Mouse (Mus musculus) right cerebral cortex, postnatal 14 days (tissue): Measurements from ENCODE around the gene Phf12.

ENCODE experiments used
- DNase-seq: peaks from one replicate; pipeline ENCODE4 v3.0.0; 2022

Gene Phf12

DNA sequence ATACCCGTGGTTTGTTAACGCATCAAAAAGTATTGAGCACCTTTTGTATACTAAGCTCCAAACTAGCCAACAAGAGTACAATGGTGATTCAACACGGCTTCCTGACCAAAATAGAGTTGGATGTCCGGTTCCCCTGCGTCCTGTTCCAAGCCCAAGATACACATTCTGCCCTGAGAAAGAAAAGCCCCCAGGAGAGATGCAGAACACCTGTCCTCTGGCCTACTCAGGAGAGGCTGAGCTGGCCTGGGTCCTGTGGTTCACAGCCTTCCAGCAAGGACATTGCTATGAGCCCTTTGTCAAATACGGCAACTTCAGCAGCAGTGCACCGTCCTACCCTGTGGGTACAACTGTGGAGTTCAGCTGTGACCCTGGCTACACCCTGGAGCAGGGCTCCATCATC lies 9.0 kb upstream of the Phf12 start:
- DNase-seq: no peak

GRCm38 (mm10) chr11:77974325-77974724 lies 8.2 kb upstream of the Phf12 start:
- no peak for DNase-seq

- no peak for DNase-seq
Observed at GRCm38 (mm10) chr11:77975873-77976272, 6.7 kb upstream of the Phf12 start.

DNA sequence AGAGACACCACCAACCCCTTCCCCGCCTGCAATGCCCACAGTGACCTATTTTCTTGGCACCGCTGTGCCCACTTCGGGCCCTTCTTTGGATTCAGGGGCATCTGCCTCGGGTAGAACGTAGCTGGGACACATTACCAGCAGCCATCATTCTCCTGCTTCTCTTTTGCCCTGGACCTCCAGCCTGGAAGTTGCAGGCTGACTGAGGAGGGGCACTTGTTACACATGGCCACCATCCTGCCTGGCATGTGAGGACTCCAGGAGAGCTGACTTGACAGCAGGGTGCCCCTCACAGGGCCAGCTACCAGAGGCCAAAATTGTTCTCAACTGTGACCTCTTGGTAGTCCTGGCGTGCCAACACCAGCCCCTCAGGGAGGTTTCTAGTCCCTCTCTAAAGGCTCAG lies 4.4 kb upstream of the Phf12 start:
- no peak for DNase-seq

DNA sequence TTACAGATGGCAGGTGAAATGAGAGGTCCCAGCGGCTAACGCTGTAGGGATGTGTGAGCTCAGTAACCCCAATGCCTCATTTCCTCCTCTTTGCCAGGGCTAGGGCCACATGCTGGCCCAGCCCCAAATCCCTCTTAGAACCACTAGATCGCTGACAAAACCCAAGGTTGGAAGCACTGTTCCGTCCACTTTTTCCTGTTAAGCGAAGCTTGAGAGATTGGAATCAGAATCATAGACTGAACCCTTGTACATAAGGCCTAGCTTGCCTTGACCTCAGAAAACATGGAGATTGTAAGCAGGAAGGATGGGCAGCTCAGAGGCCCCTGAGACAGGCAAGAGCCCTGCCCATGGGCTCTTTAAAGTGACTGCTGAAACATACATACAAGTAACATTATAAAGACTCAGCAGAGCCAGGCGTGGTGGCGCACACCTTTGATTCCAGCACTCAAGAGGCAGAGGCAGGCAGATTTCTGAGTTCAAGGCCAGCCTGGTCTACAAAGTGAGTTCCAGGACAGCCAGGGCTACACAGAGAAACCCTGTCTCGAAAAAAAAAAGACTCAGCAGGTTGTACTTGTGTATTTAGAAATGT lies 3.2 kb upstream of the Phf12 start:
- DNase-seq: no peak

DNA sequence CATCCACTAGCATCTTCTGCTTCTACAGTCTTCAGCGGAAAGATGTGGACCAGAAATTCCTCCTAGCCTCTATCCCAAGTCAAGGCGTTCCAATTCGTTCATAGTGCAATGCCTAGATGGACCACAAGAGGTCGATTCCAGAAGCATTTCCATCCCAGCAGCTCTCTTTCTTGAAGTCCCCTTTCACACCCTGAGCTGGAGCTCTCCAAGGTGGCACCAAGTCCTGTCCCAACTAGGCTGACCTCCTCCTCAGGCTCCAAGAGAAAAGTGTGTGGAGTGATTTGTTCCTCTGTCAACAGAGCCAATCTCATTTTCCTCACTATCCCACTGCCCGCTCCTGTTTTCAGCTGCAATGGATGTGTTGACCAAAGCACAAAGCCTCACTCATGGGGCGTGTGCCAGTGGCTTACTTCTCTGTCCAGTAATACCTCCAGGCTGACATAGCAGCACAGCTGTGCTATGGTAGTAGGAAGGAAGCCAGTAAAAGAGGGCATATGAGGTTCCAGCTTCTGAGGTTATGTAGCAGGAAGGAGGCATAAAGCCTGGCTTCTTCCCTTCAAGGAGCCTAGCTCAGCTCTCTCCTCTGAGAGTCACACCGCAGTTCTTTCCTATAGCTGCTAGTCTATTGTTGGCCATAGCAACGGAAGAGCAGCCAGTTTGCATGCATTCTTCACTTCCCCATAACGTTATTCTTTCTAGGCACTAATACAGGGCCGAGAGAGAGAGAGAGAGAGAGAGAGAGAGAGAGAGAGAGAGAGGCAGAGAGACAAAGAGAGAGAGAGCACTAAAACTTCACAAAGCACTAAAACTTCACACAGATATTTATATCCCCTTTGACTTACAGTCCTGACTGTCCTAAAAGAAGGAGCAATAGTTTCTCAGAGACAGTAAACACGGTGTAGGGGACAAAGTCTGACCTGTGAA lies 2.0 kb upstream of the Phf12 start:
- no peak for DNase-seq

- peak; percentile 87 for DNase-seq
Observed at GRCm38 (mm10) chr11:77981609-77982440, 729 bp upstream of the Phf12 start.

DNA sequence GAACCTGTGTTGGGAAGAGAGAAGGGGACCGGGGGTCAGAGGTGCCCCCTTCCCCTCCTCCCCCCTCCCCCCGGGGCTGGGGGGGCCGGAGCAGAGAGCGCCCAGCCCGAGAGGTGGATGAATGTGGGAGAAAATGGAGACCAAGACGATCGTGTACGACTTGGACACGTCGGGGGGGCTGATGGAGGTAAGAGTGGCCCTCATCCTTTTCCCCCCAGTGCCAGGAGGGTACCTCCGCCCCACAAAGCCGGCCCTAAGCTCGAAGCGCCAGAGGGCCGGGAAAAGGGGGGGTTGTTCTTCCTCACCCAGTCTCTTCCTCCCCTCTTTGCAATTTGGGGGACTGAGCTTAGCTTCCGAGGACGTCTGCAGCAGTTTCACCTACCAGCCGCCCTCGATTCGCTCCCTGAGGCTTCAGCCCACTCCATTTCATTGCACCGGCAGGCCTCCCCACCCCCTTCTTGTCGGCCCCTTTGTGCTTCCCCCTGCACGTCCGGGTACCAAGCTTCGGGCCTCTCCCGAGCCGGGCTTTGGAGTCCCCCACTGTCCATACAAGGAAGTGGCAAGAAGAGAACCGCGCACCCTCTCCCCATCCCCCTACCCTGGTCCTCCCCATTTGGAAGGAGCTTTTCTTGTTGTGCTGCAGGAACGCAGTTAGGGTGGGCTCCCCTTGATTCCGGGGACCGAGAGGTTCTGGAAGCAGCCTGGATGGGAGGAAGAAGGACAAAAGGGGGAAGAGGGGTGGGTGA lies 810 bp downstream of the Phf12 start:
- peak; percentile 68 for DNase-seq

DNA sequence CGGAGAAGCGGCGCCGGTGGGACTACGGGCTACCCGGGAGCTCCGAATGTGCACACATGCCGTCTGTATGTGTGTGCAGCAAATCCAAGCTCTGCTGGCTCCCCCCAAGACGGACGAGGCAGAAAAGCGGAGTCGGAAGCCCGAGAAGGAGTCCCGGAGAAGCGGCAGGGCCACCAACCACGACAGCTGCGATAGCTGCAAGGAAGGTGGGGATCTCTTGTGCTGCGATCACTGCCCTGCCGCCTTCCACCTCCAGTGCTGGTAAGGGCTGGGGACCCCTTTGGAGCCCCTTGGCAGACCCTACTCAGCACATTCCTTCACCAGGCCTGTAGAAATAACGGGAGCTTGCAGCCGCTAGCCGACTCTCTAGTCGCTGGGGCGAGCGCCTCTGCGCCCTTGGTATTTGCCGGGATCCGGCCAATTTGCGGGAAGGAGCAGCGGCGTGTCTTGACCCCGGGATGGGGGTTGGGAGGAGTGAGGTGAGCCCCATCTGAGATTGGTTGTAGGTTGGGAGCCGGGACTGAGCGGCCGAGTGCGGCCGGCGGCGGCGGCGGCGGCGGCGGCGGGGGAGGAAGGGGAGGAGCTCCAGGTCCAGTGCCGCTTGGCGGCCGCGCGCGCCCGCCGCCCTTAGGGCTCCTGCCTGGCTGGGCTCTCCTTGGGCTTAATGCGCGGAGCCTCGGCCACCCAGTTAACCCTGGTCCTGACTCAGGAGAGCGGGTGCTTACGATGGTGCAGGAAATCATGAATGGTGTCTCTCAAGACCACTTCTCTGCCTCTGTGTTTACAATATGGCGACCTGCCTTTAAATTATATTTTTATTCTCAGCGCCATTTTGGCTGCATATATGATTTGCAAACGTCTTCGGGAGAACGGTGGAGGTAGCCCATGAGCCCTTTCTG lies 1.6 kb downstream of the Phf12 start:
- DNase-seq: peak; percentile 64

- no peak for DNase-seq
Observed at GRCm38 (mm10) chr11:77984836-77985231, 2.3 kb downstream of the Phf12 start.

DNA sequence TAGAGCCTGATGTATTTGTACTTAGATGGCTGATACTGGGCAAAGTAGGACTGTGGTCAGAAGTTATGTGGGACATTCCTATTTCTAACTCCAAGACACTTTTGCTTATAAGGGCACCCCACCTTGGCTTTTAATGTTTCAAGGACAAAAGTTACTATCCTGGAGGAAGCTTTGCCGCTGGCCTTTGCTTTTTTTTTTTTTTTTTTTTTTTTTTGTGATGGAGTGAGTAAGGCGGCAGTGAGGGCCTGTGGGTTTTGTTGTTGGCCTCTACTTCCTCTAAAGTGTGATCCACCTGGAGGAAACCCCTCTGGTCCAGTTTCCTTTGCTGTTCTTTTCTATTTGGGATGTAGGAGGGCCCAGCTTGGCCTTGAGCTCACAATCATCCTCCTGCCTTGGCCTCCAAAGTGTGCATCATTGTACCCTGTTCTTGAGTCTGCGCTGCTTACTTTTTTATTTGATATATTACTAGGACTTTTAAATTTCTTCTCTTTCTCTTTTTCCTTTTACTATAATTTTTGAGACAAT lies 3.0 kb downstream of the Phf12 start:
- no peak for DNase-seq

- DNase-seq: no peak
Observed at GRCm38 (mm10) chr11:77989071-77989690, 6.6 kb downstream of the Phf12 start.

- no peak for DNase-seq
Observed at GRCm38 (mm10) chr11:77995556-77995955, 13.0 kb downstream of the Phf12 start.

DNA sequence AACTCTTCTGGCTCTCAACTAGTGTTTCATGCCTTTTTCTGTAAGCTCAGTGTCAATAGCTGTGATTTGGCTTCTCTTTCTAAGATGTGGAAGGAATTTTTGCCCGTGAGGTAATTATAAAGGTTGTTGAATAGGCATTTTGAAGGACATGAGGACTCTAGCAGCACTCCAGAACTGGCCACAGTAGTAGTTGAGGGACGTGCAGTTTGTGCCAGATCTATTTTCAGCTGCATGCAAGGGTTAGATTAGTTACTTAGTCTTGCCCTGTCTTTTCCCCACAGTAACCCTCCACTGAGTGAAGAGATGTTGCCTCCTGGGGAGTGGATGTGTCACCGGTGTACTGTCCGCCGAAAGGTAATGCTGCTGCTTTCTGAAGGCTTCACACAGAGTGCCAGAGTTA lies 23.9 kb downstream of the Phf12 start:
- no peak for DNase-seq

DNA sequence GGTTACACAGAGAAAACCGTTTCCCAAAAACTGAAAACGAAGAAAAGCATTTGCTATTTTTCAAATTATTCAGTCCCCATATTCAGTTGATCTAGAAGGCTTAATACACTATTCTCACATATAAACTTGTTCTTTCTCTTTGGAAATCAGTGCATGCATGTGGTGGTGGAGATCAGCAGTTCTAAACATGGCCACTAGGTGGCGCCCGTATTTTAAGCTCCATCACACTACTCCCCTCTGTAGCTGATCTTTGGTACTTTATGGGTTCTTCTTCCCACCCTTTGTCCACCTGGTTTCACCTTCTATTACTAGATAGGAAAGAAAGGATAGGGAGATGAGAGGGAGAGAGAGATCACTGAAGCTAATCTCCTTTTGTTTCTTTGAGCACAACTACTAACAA lies 37.1 kb downstream of the Phf12 start:
- peak; percentile 76 for DNase-seq

DNA sequence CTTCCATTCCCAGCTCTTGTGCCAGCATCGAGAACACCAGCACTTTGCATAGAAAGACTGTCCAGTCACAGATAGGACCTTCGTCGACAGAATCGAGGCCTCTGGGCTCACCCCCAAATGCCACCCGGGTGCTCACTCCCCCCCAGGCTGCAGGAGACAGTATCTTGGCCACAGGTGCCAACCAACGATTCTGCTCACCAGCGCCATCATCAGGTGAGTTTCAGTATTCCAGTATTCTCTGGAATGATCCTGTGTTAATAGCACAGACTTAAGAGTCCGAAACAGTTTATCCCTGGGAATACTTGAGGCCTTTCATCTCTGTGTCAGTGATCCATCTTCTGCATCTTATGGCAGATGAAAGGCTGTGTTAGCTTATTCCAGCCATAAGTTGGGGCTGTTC lies 41.1 kb downstream of the Phf12 start:
- DNase-seq: peak; percentile 42

DNA sequence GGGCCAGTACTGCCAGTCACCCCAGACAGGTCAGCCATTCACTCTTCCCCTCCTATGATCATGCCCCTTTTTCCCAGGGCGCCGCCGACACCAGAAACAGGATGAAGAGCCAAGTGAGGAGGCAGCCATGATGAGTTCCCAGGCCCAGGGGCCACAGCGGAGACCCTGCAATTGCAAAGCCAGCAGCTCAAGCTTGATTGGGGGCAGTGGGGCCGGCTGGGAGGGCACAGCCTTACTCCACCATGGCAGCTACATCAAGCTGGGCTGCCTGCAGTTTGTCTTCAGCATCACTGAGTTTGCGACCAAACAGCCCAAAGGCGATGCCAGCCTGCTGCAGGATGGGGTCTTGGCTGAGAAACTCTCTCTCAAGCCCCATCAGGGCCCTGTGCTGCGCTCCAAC lies 46.7 kb downstream of the Phf12 start:
- DNase-seq: no peak

GRCm38 (mm10) chr11:78030600-78030999 lies 48.0 kb downstream of the Phf12 start:
- DNase-seq: no peak

- no peak for DNase-seq
Observed at GRCm38 (mm10) chr11:78031389-78031788, 48.8 kb downstream of the Phf12 start.

DNA sequence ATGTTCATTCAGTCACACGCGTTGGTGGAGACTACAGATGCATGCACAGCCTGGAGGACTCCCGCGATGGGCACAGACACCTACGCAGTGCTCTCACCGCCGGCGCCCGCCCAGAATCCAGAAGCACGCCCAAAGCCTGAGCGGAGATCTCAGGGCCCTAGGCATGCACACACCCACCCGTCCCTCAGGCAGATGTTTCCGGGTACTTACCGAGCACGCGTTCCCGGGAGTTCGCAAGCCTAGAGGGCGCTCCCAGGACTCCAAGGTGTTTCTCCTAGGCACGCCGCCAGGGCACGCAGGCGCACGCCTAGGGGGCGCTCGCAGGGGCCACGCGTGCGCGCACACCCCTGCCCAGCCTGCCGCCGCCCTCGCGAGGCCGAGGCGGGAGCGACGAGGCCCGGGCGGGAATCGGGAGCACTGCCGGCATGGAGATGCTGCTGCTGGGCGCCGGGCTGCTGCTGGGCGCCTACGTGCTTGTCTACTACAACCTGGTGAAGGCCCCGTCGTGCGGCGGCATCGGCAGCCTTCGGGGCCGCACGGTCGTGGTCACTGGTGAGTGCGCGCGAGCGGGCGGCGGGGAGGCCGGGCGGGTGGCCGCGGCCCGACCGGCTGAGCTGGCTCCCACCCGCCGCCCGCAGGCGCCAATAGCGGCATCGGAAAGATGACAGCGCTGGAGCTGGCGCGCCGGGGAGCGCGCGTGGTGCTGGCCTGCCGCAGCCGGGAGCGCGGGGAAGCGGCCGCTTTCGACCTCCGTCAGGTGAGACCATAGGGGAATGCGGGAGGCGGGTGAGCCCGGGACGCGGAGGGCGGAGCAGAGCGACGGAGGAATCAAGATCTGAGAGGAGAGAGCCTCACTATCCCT lies 49.6 kb downstream of the Phf12 start, which contains the start of gene Dhrs13:
TSS of gene Dhrs13 (plus strand) at position 334 of the 862 bp plus-strand sequence.
- peak; percentile 91 for DNase-seq
